Mouse (Mus musculus) neural tube, embryonic 11.5 days (tissue): ENCODE measurements around the gene Nt5c3b. TPM values are rescaled to one million over a fixed set of nuclear protein-coding genes. Genes with fewer than 3 reads are reported as not detected.

Experiments used
- ATAC-seq: fragments of 200-750 bp; cut with Nextera tagmentation; 2 replicates; pipeline ENCODE4 v1.8.0; 2017; ENCODE audit warnings: moderate number of reproducible peaks, mild to moderate bottlenecking, moderate TSS enrichment, moderate library complexity; ENCODE audit not compliant: insufficient read depth, low FRiP score, low TSS enrichment
- DNase-seq: peaks from one replicate; pipeline ENCODE4 v3.0.0-alpha.2; 2015; ENCODE audit warnings: low spot score
- H3K27ac ChIP-seq: fragments of 300-500 bp; sonication (generic); 2 replicates; pipeline ENCODE4 v1.5.1; 2014; ENCODE audit warnings: low read depth, mild to moderate bottlenecking, low read length
- H3K27me3 ChIP-seq: fragments of 300-500 bp; sonication (generic); 2 replicates; pipeline ENCODE4 v1.6.1; 2014; ENCODE audit warnings: mild to moderate bottlenecking, low read length, mixed read lengths; ENCODE audit not compliant: control insufficient read depth, insufficient read depth
- H3K36me3 ChIP-seq: fragments of 300-500 bp; sonication (generic); 2 replicates; pipeline ENCODE4 v1.6.1; 2014; ENCODE audit warnings: mild to moderate bottlenecking, low read length, moderate library complexity, mixed read lengths; ENCODE audit not compliant: control insufficient read depth, insufficient read depth
- H3K4me1 ChIP-seq: fragments of 300-500 bp; sonication (generic); 2 replicates; pipeline ENCODE4 v1.6.1; 2014; ENCODE audit warnings: low read length, mixed read lengths; ENCODE audit not compliant: control insufficient read depth, insufficient read depth
- H3K4me2 ChIP-seq: fragments of 300-500 bp; sonication (generic); 2 replicates; pipeline ENCODE4 v1.6.1; 2014; ENCODE audit warnings: low read depth, mild to moderate bottlenecking, moderate library complexity
- H3K4me3 ChIP-seq: fragments of 300-500 bp; sonication (generic); 2 replicates; pipeline ENCODE4 v1.5.1; 2014; ENCODE audit warnings: low read depth, low read length
- H3K9ac ChIP-seq: fragments of 300-500 bp; sonication (generic); 2 replicates; pipeline ENCODE4 v1.6.1; 2014; ENCODE audit warnings: mild to moderate bottlenecking, low read length
- H3K9me3 ChIP-seq: fragments of 300-500 bp; sonication (generic); 2 replicates; pipeline ENCODE4 v1.6.1; 2016; ENCODE audit warnings: low read length; ENCODE audit not compliant: control insufficient read depth
- WGBS: fragments of 180-500 bp; shearing (Covaris S2); extraction: QIAGEN DNeasy Blood & Tissue Kit; methylation state at CpG from one replicate; pipeline ENCODE4 v1.1.7; 2014; 5-methylcytosine and 5-hydroxymethylcytosine counted together
- polyA plus RNA-seq: library from polyadenylated mRNA; unstranded; fragments of >200 nt; fragmentation: Nextera tagmentation; extraction: Ambion mirVana; gene quantifications from 2 replicates; pipeline ENCODE4 v1.2.1, GENCODE M21; 2014

Nt5c3b gene
- polyA plus RNA-seq, 1 experiment from 2014 or later: 110 TPM

DNA sequence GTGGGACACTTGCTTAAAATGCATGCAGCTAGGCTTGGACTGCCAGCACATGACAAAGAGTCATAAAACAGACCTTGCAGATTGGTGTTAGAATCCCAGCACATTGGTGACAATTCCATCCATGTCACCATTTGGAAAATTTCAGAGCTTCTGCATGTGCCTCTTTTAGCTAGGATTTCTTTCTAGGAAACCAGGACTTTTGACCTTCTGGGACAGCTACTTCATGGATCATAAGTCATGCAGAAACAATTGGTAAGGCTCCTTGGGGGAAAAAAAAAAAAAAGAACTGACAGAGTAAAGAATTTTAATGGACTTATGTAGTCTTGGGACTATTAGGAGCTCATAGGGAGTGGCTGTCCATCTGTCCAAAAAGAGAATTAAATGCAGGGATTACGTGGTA is 3.7 kb downstream of the Nt5c3b start:
- Histone ChIP-seq H3K4me3 (no peak overlapping the region), H3K4me2 (no peak overlapping the region), H3K9me3 (no peaks in the 10 kb centered on the region), H3K36me3 (0 out of 2 replicates have a peak, but pooled peaks cover 2% of the 10 kb centered on the region), H3K9ac (no peak overlapping the region), H3K27ac (no peak overlapping the region), H3K27me3 (no peaks in the 10 kb centered on the region), H3K4me1 (peaks cover 6% of the 10 kb centered on the region; the same call in 1 of the 2 replicates)
- no peak for DNase-seq
- WGBS: 81% methylated on average over 1 of the region's 1 CpGs
- ATAC-seq: no peak

DNA sequence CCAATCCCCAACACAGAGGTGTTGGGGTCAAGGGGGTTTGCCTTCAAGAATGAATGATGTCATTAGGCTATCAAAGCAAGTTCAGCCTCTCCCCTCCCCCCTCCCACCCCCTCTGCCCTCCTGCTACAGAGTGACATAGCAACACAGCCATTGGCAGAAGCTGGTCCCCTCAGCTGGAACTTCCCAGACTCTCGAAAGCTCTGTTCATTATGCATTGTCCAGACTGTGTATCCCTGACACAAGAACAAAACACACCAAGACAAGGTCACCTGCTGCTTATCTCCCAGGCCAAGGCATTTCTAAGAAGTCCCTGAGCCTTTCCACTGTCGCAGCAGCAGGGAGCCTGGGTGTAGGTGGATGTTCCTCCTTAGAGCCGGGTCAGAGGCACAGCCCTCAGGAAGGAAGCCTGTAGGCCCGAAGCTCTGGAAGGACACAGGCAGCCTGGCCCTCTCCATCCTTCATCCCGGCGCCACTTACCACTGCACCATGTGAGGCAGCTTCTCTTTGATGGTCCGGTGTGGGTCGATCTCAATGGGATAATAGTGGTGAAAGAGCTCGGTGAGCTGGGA is 5.8 kb downstream of the Nt5c3b start:
- ATAC-seq (no peak), DNase-seq (no peak)
- Histone ChIP-seq H3K4me3 (no peak overlapping the region), H3K36me3 (peaks cover 2% of the 10 kb centered on the region; the same call in 1 of the 2 replicates), H3K27me3 (no peaks in the 10 kb centered on the region), H3K4me1 (peaks cover 3% of the 10 kb centered on the region; the same call in 1 of the 2 replicates), H3K9ac (no peak overlapping the region), H3K9me3 (no peaks in the 10 kb centered on the region), H3K4me2 (no peak overlapping the region), H3K27ac (no peak overlapping the region)
- 60% methylated on average over 9 of the region's 9 CpGs for whole genome bisulfite sequencing

DNA sequence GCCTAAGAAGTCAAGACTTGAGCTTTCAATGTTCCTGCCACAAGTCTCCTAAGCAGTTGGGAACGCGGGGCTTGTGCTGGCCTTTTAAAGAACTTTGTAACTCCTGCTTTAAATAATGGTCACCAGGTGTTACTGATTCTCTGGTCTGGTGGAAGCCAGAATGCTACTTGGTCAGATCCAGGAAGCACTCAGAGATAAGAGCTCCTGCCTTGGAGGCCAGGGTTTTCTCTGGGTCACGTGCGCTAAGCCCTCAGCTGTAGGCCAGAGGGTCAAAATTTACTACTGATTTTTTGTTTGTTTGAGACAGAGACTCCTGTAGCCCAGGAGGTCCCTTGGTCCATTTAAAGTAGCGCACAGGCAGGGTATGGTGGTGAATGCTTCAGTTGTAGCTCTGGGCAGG is 9.6 kb downstream of the Nt5c3b start:
- 93% methylated on average over 5 of the region's 5 CpGs for WGBS

DNA sequence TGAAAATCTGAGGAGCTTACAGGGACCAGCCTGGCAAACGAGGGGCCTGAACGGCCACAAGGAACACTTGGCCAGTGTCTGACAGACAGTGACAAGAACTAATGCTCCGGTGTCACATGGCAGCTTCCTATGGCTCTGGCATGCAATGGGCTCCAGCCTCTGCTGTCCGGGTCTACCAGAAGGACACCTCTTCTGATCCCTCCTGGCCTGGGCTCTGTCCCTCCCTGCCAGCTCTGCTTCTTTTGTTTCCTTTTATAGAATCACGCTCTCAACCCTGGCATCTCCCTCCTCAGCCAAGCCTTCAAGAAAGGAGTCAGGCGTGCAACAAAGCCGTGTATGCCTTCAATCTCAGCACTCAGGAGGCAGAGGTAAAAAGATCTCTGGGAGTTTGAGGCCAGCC is 11.6 kb downstream of the Nt5c3b start:
- peaks cover 3% of the 10 kb centered on the region; the same call in 1 of the 2 replicates for H3K36me3 ChIP-seq
- no peaks in the 10 kb centered on the region for H3K27me3 ChIP-seq
- WGBS: 92% methylated on average over 7 of the region's 7 CpGs
- H3K27ac ChIP-seq: no peak overlapping the region
- no peak overlapping the region for H3K4me2 ChIP-seq
- DNase-seq (no peak), ATAC-seq (no peak)
- H3K9me3 ChIP-seq: no peaks in the 10 kb centered on the region
- no peak overlapping the region for H3K4me3 ChIP-seq
- no peaks in the 10 kb centered on the region for H3K4me1 ChIP-seq
- no peak overlapping the region for H3K9ac ChIP-seq

More for the DNA sequence above, 9.6 kb downstream of the Nt5c3b start:
- Histone ChIP-seq H3K27ac (no peak overlapping the region), H3K4me3 (no peak overlapping the region), H3K4me1 (no peaks in the 10 kb centered on the region), H3K4me2 (no peak overlapping the region), H3K9me3 (no peaks in the 10 kb centered on the region), H3K9ac (no peak overlapping the region), H3K36me3 (peaks cover 4% of the 10 kb centered on the region; the same call in 1 of the 2 replicates), H3K27me3 (no peaks in the 10 kb centered on the region)
- no peak for DNase-seq
- no peak for ATAC-seq

DNA sequence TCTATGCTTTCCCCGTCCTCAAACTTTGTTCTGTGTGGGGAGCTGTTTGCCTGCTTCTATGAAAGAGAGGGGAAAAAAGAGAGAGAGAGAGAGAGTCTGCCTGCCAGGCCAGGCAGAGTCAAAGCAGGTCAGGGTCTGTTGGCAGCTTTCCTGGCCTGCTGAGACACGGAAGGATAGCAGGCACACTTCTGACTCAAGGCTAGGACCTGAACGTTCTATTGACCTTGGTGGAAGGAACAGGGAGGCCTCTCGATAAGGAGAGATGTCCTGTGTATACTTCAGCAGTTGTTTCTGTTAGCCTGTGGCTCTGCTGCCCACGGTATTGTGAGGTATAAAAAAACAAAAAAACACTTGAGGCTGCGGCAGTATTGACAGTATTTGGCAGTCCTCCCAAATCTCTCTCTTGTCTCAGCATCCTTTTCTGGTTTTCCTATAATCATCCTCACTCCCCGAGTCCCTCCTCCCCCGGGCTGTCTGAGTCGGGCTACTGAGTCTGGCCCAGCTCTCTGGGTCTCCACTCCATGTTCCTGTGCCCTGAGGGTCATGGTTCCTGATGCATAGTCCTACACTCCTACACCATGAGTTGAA is 12.9 kb downstream of the Nt5c3b start:
- H3K9ac ChIP-seq: no peak overlapping the region
- no peak overlapping the region for H3K4me3 ChIP-seq
- H3K9me3 ChIP-seq: no peaks in the 10 kb centered on the region
- DNase-seq (no peak), ATAC-seq (no peak)
- no peak overlapping the region for H3K27ac ChIP-seq
- WGBS: 90% methylated on average over 9 of the region's 9 CpGs
- no peaks in the 10 kb centered on the region for H3K4me1 ChIP-seq
- no peak overlapping the region for H3K4me2 ChIP-seq
- H3K36me3 ChIP-seq: peaks cover 3% of the 10 kb centered on the region; the same call in 1 of the 2 replicates
- H3K27me3 ChIP-seq: no peaks in the 10 kb centered on the region

DNA sequence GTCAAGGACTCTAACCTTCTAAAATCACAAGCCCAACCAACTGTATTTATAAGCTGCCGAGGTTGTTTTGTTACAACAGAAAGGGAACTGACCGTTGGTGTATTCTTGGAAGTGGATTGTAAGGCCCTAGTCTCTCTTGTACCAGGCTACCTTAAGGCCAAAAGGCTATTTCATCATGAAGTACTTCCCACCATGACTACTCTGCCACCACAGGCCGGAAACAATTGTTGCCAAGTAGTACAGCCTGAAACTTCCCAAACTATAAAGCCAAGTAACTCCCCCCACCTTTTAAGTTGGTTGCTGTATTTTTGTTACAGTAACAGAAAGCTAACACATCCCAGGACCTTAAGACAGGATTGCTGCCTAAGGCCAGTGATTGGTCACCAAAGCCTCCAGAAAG is 14.8 kb downstream of the Nt5c3b start:
- Histone ChIP-seq H3K9ac (no peak overlapping the region), H3K27me3 (no peaks in the 10 kb centered on the region), H3K9me3 (no peaks in the 10 kb centered on the region), H3K4me3 (no peak overlapping the region), H3K4me1 (no peaks in the 10 kb centered on the region), H3K4me2 (no peak overlapping the region), H3K36me3 (peaks cover 5% of the 10 kb centered on the region; the same call in 1 of the 2 replicates), H3K27ac (no peak overlapping the region)
- ATAC-seq (no peak), DNase-seq (no peak)
- WGBS: 92% methylated on average over 3 of the region's 3 CpGs

DNA sequence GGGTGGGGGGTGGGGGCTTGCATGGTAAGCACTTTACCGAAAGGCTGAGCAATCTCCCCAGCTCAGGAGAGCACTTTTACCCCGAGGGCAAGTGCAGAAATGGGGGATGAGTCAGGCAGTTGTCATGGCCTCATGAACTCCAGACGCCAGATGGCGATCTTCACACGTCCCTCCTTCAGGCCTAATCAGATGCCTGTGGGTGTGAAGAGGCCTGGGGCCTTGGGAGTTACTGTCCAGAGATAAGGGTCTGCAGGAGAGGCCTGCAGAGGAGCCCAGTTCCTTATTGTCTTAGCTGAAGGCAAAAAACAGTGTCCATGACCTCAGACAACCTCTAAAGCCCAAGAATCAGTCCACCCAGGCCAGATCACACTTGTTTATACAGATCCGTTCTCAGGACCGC is 15.8 kb downstream of the Nt5c3b start:
- H3K9ac ChIP-seq: no peak overlapping the region
- WGBS: 36% methylated on average over 7 of the region's 7 CpGs
- H3K36me3 ChIP-seq: peaks cover 5% of the 10 kb centered on the region; the same call in 1 of the 2 replicates
- DNase-seq (peak; percentile 67), ATAC-seq (no peak)
- no peak overlapping the region for H3K4me3 ChIP-seq
- H3K27me3 ChIP-seq: no peaks in the 10 kb centered on the region
- no peak overlapping the region for H3K4me2 ChIP-seq
- H3K4me1 ChIP-seq: no peaks in the 10 kb centered on the region
- H3K27ac ChIP-seq: no peak overlapping the region
- no peaks in the 10 kb centered on the region for H3K9me3 ChIP-seq

DNA sequence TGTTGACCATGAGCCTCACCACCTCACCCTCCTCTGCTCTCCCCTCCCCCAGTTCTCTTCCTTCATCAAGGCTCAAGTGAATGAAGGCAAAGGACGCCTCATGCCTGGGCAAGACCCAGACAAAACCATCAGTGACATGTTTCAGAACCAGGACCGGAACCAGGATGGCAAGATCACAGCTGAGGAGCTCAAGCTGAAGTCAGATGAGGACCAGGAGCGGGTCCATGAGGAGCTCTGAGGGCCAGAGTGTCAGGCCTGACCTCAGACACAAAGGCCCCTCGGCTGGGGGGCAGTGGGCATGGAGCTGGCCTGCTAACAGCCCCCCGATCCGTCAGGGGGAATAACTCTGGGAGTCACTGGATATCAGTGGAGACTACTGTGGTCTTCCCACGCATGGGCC is 17.8 kb downstream of the Nt5c3b start:
- Histone ChIP-seq H3K27me3 (no peaks in the 10 kb centered on the region), H3K4me1 (no peaks in the 10 kb centered on the region), H3K9me3 (no peaks in the 10 kb centered on the region), H3K36me3 (0 out of 2 replicates have a peak, but pooled peaks cover 2% of the 10 kb centered on the region), H3K27ac (no peak overlapping the region), H3K9ac (no peak overlapping the region), H3K4me2 (no peak overlapping the region), H3K4me3 (no peak overlapping the region)
- WGBS: 96% methylated on average over 7 of the region's 7 CpGs
- no peak for ATAC-seq
- no peak for DNase-seq

DNA sequence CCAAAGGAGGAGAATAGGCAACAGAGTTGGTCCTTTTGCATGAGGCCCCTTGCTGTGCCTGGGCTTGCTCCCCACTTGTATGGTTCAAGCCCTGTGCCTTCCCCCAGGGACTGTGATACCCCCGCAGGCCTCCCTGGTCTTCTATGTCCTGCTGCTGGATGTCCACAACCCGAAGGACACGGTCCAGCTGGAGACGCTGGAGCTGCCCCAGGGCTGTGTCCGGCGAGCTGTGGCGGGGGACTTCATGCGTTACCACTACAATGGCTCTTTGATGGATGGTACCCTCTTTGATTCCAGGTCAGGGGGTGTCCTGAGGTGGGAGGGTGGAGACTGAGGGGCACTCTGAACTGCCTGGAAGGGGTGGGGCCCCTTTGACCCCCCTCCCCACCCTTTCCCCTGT is 20.1 kb downstream of the Nt5c3b start:
- Histone ChIP-seq H3K27ac (no peak overlapping the region), H3K4me2 (no peak overlapping the region), H3K27me3 (no peaks in the 10 kb centered on the region), H3K9ac (no peak overlapping the region), H3K9me3 (no peaks in the 10 kb centered on the region), H3K4me3 (no peak overlapping the region), H3K36me3 (0 out of 2 replicates have a peak, but pooled peaks cover 2% of the 10 kb centered on the region), H3K4me1 (no peaks in the 10 kb centered on the region)
- 50% methylated on average over 8 of the region's 8 CpGs for WGBS
- DNase-seq (no peak), ATAC-seq (no peak)
